Mouse (Mus musculus) testis, adult 2 months (tissue): ENCODE measurements at regions not wholly inside any gene's neighbourhood (a gene's known extent, or its start where the extent isn't known, plus 50 kb on each side); places are given as distances from the start of the nearest gene placed in this dataset.

Source experiments
- H3K27ac ChIP-seq: fragments of 200-500 bp; 2 replicates; pipeline ENCODE4 v1.5.1; 2012; ENCODE audit warnings: low read depth, low read length; ENCODE audit not compliant: control insufficient read depth, insufficient read depth
- H3K27me3 ChIP-seq: fragments of 200-500 bp; 2 replicates; pipeline ENCODE4 v1.6.1; 2012; ENCODE audit warnings: mild to moderate bottlenecking, low read length, moderate library complexity; ENCODE audit not compliant: control insufficient read depth, insufficient read depth
- H3K36me3 ChIP-seq: fragments of 200-500 bp; 2 replicates; pipeline ENCODE4 v1.6.1; 2012; ENCODE audit warnings: mild to moderate bottlenecking, low read length; ENCODE audit not compliant: control insufficient read depth, insufficient read depth
- H3K4me1 ChIP-seq: fragments of 200-500 bp; 2 replicates; pipeline ENCODE4 v1.6.1; 2012; ENCODE audit warnings: low read length; ENCODE audit not compliant: control insufficient read depth, insufficient read depth
- H3K4me3 ChIP-seq: fragments of 200-500 bp; 2 replicates; pipeline ENCODE4 v1.5.1; 2012; ENCODE audit warnings: low read depth, mild to moderate bottlenecking, low read length, moderate library complexity, mixed read lengths; ENCODE audit not compliant: control insufficient read depth
- CTCF ChIP-seq: fragments of 200-500 bp; IDR thresholded peaks from 2 replicates; pipeline ENCODE4 v1.5.1; 2012; ENCODE audit warnings: low read depth, mild to moderate bottlenecking, inconsistent platforms, low read length, moderate library complexity; ENCODE audit not compliant: control insufficient read depth, insufficient read depth, insufficient replicate concordance
- POLR2A ChIP-seq: fragments of 200-500 bp; IDR thresholded peaks from 2 replicates; pipeline ENCODE4 v1.6.1; 2012; ENCODE audit warnings: low read depth, mild to moderate bottlenecking, inconsistent platforms, low read length, moderate library complexity; ENCODE audit not compliant: control insufficient read depth

DNA sequence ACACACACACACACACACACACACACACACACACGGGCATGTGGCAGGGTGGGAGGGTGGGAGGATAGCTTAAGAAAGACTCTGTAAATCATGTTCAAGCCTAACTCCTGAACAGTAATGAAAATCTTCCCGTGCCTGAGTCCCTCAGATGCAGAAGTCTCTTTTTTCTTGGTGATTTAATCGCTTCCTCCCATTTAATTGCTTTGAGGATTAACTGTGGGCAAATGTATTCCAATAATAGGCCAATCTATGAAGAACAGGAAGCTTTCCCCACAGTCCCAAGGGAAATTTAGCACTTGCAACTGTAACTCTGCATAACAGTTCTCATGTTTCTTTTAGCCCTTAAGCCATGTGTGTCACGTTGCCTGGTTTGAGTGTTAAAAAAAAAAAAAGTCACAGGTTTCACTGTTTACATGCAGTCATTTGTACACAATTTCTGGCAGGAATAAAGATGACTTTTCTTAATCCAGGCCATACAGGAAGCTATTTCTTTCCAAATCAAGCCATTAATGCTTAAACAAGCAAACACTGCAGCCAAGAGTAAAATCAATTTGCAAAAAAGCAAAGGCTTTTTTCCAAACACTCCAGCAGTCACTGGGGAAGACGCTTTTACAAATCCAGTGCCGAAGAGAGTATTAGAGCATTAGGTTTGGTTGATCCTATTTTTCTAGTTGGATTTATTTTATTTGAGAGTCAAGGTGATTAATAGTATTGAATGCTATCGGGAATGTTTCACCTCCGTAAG, 370.8 kb upstream of the Atp2b1 start:
- Histone ChIP-seq H3K4me1 (no peaks in the 10 kb centered on the region), H3K4me3 (no peak overlapping the region), H3K27ac (no peak overlapping the region), H3K27me3 (no peaks in the 10 kb centered on the region), H3K36me3 (no peaks in the 10 kb centered on the region)
- TF ChIP-seq POLR2A (no peak), CTCF (no peak)

DNA sequence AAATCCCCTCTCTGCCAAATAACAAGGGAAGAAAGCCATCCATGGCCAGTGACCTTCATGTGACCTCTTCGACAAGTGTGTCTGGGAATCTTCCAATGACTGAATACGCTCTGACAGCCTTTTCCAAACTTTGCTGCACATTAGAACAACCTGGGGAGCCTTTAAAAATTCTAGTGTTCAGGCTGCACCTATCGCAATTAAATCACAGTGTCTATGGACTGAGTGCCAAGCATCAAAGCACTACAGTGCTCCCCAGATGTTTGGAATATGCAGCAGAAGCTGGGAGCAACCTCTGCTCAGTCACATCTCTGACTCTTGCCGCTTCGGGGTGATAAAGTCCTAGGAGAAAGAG, 370.2 kb upstream of the Atp2b1 start:
- no peaks in the 10 kb centered on the region for H3K4me1 ChIP-seq
- no peak overlapping the region for H3K4me3 ChIP-seq
- no peak for TF ChIP-seq POLR2A
- TF ChIP-seq CTCF: no peak
- no peak overlapping the region for H3K27ac ChIP-seq
- H3K27me3 ChIP-seq: no peaks in the 10 kb centered on the region
- H3K36me3 ChIP-seq: no peaks in the 10 kb centered on the region

DNA sequence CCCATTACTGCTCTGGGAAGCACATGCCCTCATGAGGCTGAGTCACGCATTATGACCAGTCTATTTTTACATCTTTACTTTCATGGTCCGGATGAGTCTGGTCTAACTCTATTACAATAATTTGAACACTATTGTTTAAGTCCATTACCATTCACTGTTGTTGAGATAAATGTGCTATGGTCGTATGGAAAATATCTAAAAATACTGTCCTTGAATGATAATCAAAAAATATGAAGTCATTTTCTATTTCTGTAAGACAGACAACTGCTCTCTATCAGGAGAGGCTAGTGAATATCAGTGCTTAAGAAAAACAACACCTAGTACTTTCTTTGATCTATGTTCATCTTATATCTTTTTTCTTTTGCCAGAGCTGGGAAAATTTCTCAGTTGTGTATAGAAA, 359.6 kb upstream of the Atp2b1 start:
- no peaks in the 10 kb centered on the region for H3K36me3 ChIP-seq
- H3K4me3 ChIP-seq: no peak overlapping the region
- H3K4me1 ChIP-seq: no peaks in the 10 kb centered on the region
- H3K27ac ChIP-seq: no peak overlapping the region
- no peaks in the 10 kb centered on the region for H3K27me3 ChIP-seq
- no peak for TF ChIP-seq POLR2A
- no peak for TF ChIP-seq CTCF

DNA sequence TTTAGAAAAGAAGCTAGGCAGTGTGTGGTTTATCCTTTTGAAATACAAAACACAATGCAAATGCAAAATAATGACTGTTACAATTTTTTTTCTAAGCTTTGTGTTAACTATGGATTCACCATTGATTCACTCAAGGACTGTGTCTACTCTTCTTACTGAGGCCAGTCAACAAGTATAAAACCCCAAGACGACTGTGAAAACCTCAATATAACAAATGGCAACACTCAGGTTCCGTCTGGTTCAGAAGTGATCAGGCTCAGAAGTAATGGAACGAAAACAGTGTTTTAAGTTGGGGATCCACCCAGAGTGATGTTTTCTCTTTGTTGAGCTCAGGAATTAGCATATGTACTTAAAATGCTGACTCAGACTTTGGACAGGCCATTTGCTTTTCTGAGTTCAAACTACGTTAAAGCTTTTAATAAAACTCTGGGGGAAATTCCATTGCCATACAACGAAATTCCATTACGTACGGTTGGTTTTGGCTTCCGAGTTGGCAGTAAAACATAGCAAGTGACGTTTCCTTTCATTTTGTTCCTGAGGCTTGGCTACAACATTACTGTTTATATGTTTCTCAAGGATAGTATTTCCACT, 356.6 kb upstream of the Atp2b1 start:
- no peaks in the 10 kb centered on the region for H3K36me3 ChIP-seq
- no peaks in the 10 kb centered on the region for H3K4me1 ChIP-seq
- no peak overlapping the region for H3K27ac ChIP-seq
- no peak for TF ChIP-seq CTCF
- TF ChIP-seq POLR2A: no peak
- no peak overlapping the region for H3K4me3 ChIP-seq
- no peaks in the 10 kb centered on the region for H3K27me3 ChIP-seq

DNA sequence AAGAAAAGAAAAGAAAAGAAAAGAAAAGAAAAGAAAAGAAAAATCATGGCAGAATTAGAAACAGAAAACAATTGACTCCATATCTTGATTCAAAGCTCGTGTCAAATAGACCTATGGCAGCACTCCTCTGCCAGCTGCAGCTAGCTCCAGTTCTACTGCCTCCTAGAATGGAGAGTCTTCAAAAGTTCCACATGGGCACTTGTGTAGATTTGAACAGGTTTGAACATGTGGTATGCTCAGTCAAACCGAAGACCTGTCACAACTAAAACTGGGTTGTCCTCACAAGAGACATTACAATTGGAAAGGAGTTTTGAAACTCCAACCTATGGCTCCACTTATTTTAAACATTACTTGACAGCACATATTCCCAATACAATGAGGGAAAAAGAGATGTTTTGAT, 355.6 kb upstream of the Atp2b1 start:
- Histone ChIP-seq H3K4me1 (no peaks in the 10 kb centered on the region), H3K27ac (no peak overlapping the region), H3K27me3 (no peaks in the 10 kb centered on the region), H3K4me3 (no peak overlapping the region), H3K36me3 (no peaks in the 10 kb centered on the region)
- TF ChIP-seq POLR2A: no peak
- no peak for TF ChIP-seq CTCF

DNA sequence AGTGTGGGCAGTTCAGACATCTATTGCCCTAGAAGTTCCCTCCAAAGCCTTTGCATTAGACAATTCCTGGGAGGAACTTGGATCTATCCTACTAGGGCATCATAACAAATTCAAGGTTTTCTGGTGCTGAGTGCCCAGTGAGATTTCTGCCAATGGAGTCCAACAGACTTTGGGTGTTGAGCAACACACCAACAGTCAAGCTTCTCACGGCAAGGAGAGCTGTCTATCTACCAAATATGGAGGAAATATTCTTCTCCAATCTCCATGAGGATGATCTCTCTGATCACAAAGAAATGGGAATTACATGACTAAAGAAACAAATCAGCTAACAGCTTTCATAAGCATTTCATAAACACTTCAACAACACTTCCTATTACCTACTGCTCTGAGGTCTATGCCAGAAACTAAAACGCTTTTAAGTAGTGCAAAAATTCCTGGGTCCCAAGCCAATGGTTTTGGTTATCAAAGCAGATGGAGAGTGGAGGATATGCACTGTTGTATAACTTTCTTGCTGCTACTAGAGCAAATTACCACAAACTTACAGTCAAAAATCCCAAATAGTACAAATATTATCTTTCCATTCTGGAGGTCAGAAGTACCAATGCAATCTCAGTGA, 351.8 kb upstream of the Atp2b1 start:
- no peak overlapping the region for H3K4me3 ChIP-seq
- H3K27ac ChIP-seq: no peak overlapping the region
- H3K36me3 ChIP-seq: no peaks in the 10 kb centered on the region
- H3K4me1 ChIP-seq: no peaks in the 10 kb centered on the region
- no peak for TF ChIP-seq POLR2A
- TF ChIP-seq CTCF: no peak
- no peaks in the 10 kb centered on the region for H3K27me3 ChIP-seq

DNA sequence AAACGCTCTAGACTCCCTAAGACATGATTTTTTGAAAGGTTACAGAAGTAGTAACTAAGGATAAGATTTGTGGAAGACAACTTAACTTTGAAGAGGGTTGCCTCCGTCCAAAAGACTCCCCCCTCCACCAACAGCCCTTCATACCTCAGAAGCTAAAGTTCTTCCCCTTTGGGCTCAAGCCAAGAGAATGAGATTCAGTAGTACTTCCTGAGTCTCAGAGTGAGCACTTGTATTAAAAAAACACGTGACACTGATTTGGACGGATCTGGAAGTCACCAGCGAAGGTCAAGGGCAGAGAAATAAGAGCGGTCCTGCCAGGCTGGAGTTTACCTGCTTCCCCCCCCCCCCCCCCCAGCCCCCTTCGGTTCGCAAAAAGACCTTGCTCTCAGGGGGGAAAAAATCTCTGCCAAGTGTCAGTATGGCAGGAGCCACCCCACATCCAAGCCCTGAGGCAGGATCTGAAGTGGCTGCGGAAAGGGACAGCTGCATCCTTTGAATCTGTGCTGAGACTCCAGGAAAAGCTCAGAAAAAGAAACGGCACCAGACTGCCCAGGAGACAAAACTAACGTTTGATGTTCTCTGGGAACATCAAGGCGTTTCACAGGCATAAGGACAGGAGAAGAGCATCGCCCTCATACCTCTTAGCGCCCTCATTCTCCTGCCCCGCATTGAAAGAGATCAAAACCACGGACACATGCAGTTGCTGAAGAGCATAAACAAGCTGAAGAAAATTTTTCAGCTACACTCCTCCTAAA, 341.2 kb upstream of the Atp2b1 start:
- no peaks in the 10 kb centered on the region for H3K4me1 ChIP-seq
- H3K36me3 ChIP-seq: no peaks in the 10 kb centered on the region
- H3K4me3 ChIP-seq: no peak overlapping the region
- TF ChIP-seq CTCF: no peak
- TF ChIP-seq POLR2A: no peak
- no peak overlapping the region for H3K27ac ChIP-seq
- no peaks in the 10 kb centered on the region for H3K27me3 ChIP-seq
